Mouse (Mus musculus): ENCODE results near the gene Casp12.

DNA sequence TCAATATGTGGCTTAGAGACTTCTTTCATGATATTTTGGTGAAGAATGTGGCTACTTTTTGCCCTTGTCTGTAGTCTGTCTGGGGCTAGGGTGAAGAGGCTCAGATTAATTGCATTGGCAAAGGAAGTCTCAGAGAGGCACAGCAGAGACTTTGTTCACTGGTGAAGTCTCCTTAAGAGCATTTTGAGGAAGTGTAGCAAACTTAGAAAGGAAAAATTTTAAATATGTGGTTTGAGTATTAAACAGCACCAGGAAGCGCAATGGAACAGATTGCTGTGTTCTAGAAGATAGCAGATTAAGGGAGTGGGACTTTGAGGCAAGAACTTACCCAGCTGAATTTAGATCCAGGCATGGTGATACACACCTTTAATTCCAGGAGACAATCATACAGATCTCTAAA lies 11.8 kb upstream of the Casp12 start:
- TF ChIP-seq EP300 (IDR thresholded peaks at IDR 0.05; ENCODE audit: low read depth in 1 of 2, low read length in 2 of 2) (no peak), POLR2A (IDR thresholded peaks at IDR 0.05; ENCODE audit: control insufficient read depth in 1 of 2, insufficient read depth in 1 of 2, low read depth in 1 of 2, low read length in 2 of 2, poor library complexity in 1 of 2) (no peak), CTCF (IDR thresholded peaks at IDR 0.05 in 2 of 3, conservative IDR thresholded peaks at IDR 0.05 in 1 of 3; ENCODE audit: control insufficient read depth in 1 of 3, insufficient read depth in 1 of 3, low read depth in 2 of 3, low read length in 3 of 3, poor library complexity in 1 of 3, severe bottlenecking in 1 of 3) (no peak), USF1 (IDR thresholded peaks at IDR 0.05; ENCODE audit: low read depth, low read length) (no peak)

Data from MEL (cell line).